In the genomic region with DNA sequence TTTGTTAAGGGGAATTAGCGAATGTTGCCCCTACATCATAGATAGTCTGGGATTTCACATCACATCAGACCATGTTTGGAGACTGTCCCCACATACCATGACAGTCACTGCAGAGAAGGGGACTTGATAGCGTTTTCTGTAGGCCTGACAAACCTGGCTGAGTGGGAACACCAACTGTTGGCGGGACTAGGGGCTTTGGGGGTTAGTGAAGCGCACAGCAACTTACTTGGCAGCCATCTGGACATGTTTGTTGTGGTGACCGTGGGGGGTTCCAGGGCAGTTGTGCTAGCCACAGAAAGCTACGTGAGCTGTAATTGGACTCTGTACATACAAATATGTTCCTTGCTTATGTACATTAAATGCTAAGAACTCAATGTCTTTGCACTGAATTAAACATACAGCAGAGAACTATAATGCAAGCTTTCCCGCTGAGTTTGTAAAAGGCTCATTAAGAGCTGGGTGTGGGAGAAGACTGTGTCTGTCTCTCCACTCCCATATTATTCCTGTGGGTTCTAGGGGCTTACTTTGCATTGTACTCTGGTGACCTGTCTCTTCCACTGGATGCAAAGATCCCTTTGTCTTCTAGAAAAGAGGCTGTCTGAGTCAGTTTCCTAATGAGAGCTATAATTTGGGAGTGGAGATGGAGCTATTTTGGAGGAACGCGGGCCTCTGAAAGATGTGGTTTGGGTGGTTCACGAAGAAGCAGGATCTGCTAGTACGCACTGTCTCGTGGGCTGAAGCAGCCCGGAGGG, we compare ENCODE assay signal across 7 mouse cellular contexts. TPM values are rescaled to one million over a fixed set of nuclear protein-coding genes. Genes with fewer than 3 reads are reported as not detected.
DNase-seq lines count a peak whose midpoint lies in the region; ATAC-seq and TF ChIP-seq lines count a peak whose summit lies in the region.

No protein-coding gene starts in this region.

- DNase-seq in spleen, adult 2 months (ENCODE audit: low read depth in 1 of 2, low spot score in 2 of 2): no peak
- no peak for DNase-seq in spleen, postnatal 36 days (ENCODE audit: low spot score in 2 of 2)
- DNase-seq in forebrain, embryonic 11.5 days (ENCODE audit: low spot score): peak; percentile 65
- no peak for DNase-seq in urinary bladder, postnatal 36 days (ENCODE audit: low spot score in 2 of 2)
- DNase-seq in c-Kit-positive CD71-positive TER-119-positive erythroid progenitor cells, embryonic 14.5 days (ENCODE audit: low spot score): no peak

- H3K36me3 ChIP-seq in spleen, adult 2 months (ENCODE audit: control insufficient read depth, insufficient read depth, low read length): no peaks in the 10 kb centered on the region
- no peaks in the 10 kb centered on the region for H3K36me3 ChIP-seq in forebrain, embryonic 11.5 days (ENCODE audit: control insufficient read depth, insufficient read depth, low read length)
- no peaks in the 10 kb centered on the region for H3K36me3 ChIP-seq in liver, embryonic 12.5 days
- H3K36me3 ChIP-seq in stomach, embryonic 15.5 days: no peaks in the 10 kb centered on the region

- H3K9ac ChIP-seq in forebrain, embryonic 11.5 days (ENCODE audit: low read length): peak overlapping the region; percentile 33; the same call in 1 of the 2 replicates
- H3K9ac ChIP-seq in liver, embryonic 12.5 days: no peak overlapping the region
- no peak overlapping the region for H3K9ac ChIP-seq in stomach, embryonic 15.5 days

- H3K9me3 ChIP-seq in forebrain, embryonic 11.5 days (ENCODE audit: control insufficient read depth, low read length): no peaks in the 10 kb centered on the region
- H3K9me3 ChIP-seq in liver, embryonic 12.5 days (replicated peaks): no peaks in the 10 kb centered on the region
- no peaks in the 10 kb centered on the region for H3K9me3 ChIP-seq in stomach, embryonic 15.5 days

- H3K4me2 ChIP-seq in forebrain, embryonic 11.5 days (ENCODE audit: low read depth, low read length, severe bottlenecking): peak overlapping the region; percentile 31; the same call in 1 of the 2 replicates
- peak overlapping the region; percentile 39 for H3K4me2 ChIP-seq in liver, embryonic 12.5 days
- peak overlapping the region; percentile 35 for H3K4me2 ChIP-seq in stomach, embryonic 15.5 days

- TF ChIP-seq POLR2A in spleen, adult 2 months (IDR thresholded peaks at IDR 0.05; ENCODE audit: low read depth, low read length): no peak

- no peak for TF ChIP-seq CTCF in spleen, adult 2 months (IDR thresholded peaks at IDR 0.05; ENCODE audit: extremely low read depth, insufficient read depth, insufficient read length, insufficient replicate concordance)

- H3K27me3 ChIP-seq in spleen, adult 2 months (ENCODE audit: control insufficient read depth, insufficient read depth, low read length): no peaks in the 10 kb centered on the region
- no peaks in the 10 kb centered on the region for H3K27me3 ChIP-seq in forebrain, embryonic 11.5 days (ENCODE audit: control insufficient read depth, insufficient read depth, low read length)
- no peaks in the 10 kb centered on the region for H3K27me3 ChIP-seq in liver, embryonic 12.5 days (replicated peaks)
- H3K27me3 ChIP-seq in stomach, embryonic 15.5 days (replicated peaks): no peaks in the 10 kb centered on the region

- H3K4me3 ChIP-seq in spleen, adult 2 months (ENCODE audit: extremely low read depth, insufficient read depth, insufficient read length): peak overlapping the region; percentile 44
- H3K4me3 ChIP-seq in forebrain, embryonic 11.5 days (ENCODE audit: low read depth, low read length): no peak overlapping the region; the same call in 1 of the 2 replicates
- H3K4me3 ChIP-seq in liver, embryonic 12.5 days: peak overlapping the region; percentile 5; the same call in 1 of the 2 replicates
- H3K4me3 ChIP-seq in stomach, embryonic 15.5 days (replicated peaks): peak overlapping the region; percentile 8; the same call in 1 of the 2 replicates

- ATAC-seq in forebrain, embryonic 11.5 days (replicated peaks; ENCODE audit: low FRiP score): peak; percentile 71
- no peak for ATAC-seq in liver, embryonic 12.5 days
- ATAC-seq in stomach, embryonic 15.5 days (ENCODE audit: insufficient read depth, low FRiP score, low read depth): no peak

- peaks cover 2% of the 10 kb centered on the region; the same call in 1 of the 2 replicates for H3K4me1 ChIP-seq in spleen, adult 2 months (ENCODE audit: control insufficient read depth, insufficient read depth, insufficient read length)
- H3K4me1 ChIP-seq in forebrain, embryonic 11.5 days (replicated peaks; ENCODE audit: control insufficient read depth, insufficient read depth, low read length): peaks cover 7% of the 10 kb centered on the region; the same call in 1 of the 2 replicates
- H3K4me1 ChIP-seq in liver, embryonic 12.5 days: peaks cover 17% of the 10 kb centered on the region; the same call in 1 of the 2 replicates
- peaks cover 32% of the 10 kb centered on the region for H3K4me1 ChIP-seq in stomach, embryonic 15.5 days

- 62% methylated on average over 13 of the region's 13 CpGs for WGBS in spleen, adult 2 months
- WGBS in forebrain, embryonic 11.5 days: 40% methylated on average over 13 of the region's 13 CpGs
- WGBS in liver, embryonic 12.5 days (ENCODE audit: insufficient replicate concordance): 69% methylated on average over 13 of the region's 13 CpGs
- WGBS in stomach, embryonic 15.5 days: 68% methylated on average over 13 of the region's 13 CpGs

- H3K27ac ChIP-seq in spleen, adult 2 months (ENCODE audit: insufficient read depth, low read length): no peak overlapping the region; the same call in 1 of the 2 replicates
- H3K27ac ChIP-seq in forebrain, embryonic 11.5 days (ENCODE audit: low read depth, low read length): peak overlapping the region; percentile 75
- H3K27ac ChIP-seq in liver, embryonic 12.5 days: no peak overlapping the region
- H3K27ac ChIP-seq in stomach, embryonic 15.5 days: peak overlapping the region; percentile 44; the same call in 1 of the 2 replicates

RNA-seq across cellular contexts. Expression of a gene that starts 11.7 kb away (rescaled TPM):
- 9.4 and 9.7 TPM in 2 replicates for polyA plus RNA-seq in spleen, adult 2 months (2012; rRNA removed)
- polyA plus RNA-seq in forebrain, embryonic 11.5 days (2014; fragmentation: Nextera tagmentation; extraction: Ambion mirVana): 169 and 173 TPM in 2 replicates
- 26.2 and 27.5 TPM in 2 replicates for polyA plus RNA-seq in liver, embryonic 12.5 days (2016; fragmentation: Nextera tagmentation; extraction: Ambion mirVana)
- 224 and 252 TPM in 2 replicates for polyA plus RNA-seq in stomach, embryonic 15.5 days (2015; fragmentation: Nextera tagmentation; extraction: Ambion mirVana)

Comparison
In these comparisons a context has a peak if more than half of its experiments do, and no peak if none do; other contexts are left out.
1. H3K27ac ChIP-seq: peak in forebrain, embryonic 11.5 days (single experiment) and stomach, embryonic 15.5 days (single experiment); none in spleen, adult 2 months (single experiment) and liver, embryonic 12.5 days (single experiment).
2. Peak in every context shown above with its lines, with median percentiles within 50 percentile points of each other: H3K4me2 ChIP-seq.